Mouse (Mus musculus): ENCODE results near the gene Gm43552. TPM values are rescaled to one million over a fixed set of nuclear protein-coding genes. Genes with fewer than 3 reads are reported as not detected.

Gene Gm43552
- polyA plus RNA-seq, 1 experiment from 2014 or later: not detected

- H3K9me3 ChIP-seq (ENCODE audit: control insufficient read depth, low read length): no peaks in the 10 kb centered on the region
- no peaks in the 10 kb centered on the region for H3K27me3 ChIP-seq (ENCODE audit: control insufficient read depth, insufficient read depth, low read length)
- H3K36me3 ChIP-seq (ENCODE audit: control insufficient read depth, insufficient read depth, low read length): peaks cover 7% of the 10 kb centered on the region
- H3K9ac ChIP-seq (ENCODE audit: low read length): no peak overlapping the region
- H3K27ac ChIP-seq (ENCODE audit: low read depth, low read length): no peak overlapping the region
- no peak overlapping the region for H3K4me2 ChIP-seq (ENCODE audit: low read depth)
- no peak overlapping the region for H3K4me3 ChIP-seq (ENCODE audit: low read depth, low read length)
- 86% methylated on average over 10 of the region's 10 CpGs for WGBS
- 0 out of 2 replicates have a peak, but pooled peaks cover 5% of the 10 kb centered on the region for H3K4me1 ChIP-seq (ENCODE audit: control insufficient read depth, insufficient read depth, low read length)
- ATAC-seq (ENCODE audit: insufficient read depth, low FRiP score, low TSS enrichment): no peak
- DNase-seq (ENCODE audit: low spot score): no peak
Observed at GRCm38 (mm10) chr5:65419136-65419535, 73.5 kb downstream of the Gm43552 start.

- peak overlapping the region; percentile 56; the same call in 1 of the 2 replicates for H3K27ac ChIP-seq (ENCODE audit: low read depth, low read length)
- peak; percentile 39 for DNase-seq (ENCODE audit: low spot score)
- H3K9ac ChIP-seq (ENCODE audit: low read length): peak overlapping the region; percentile 50
- WGBS: 24% methylated on average over 26 of the region's 26 CpGs
- no peaks in the 10 kb centered on the region for H3K27me3 ChIP-seq (ENCODE audit: control insufficient read depth, insufficient read depth, low read length)
- peaks cover 4% of the 10 kb centered on the region; the same call in 1 of the 2 replicates for H3K36me3 ChIP-seq (ENCODE audit: control insufficient read depth, insufficient read depth, low read length)
- 0 out of 2 replicates have a peak, but pooled peaks cover 5% of the 10 kb centered on the region for H3K4me1 ChIP-seq (ENCODE audit: control insufficient read depth, insufficient read depth, low read length)
- no peak overlapping the region for H3K4me2 ChIP-seq (ENCODE audit: low read depth)
- ATAC-seq (ENCODE audit: insufficient read depth, low FRiP score, low TSS enrichment): no peak
- H3K4me3 ChIP-seq (ENCODE audit: low read depth, low read length): no peak overlapping the region
- H3K9me3 ChIP-seq (ENCODE audit: control insufficient read depth, low read length): no peaks in the 10 kb centered on the region
Observed at GRCm38 (mm10) chr5:65415653-65416458, 76.8 kb downstream of the Gm43552 start.

- ATAC-seq (ENCODE audit: insufficient read depth, low FRiP score, low TSS enrichment) (no peak), DNase-seq (ENCODE audit: low spot score) (no peak)
- H3K9me3 ChIP-seq (ENCODE audit: control insufficient read depth, low read length): no peaks in the 10 kb centered on the region
- H3K36me3 ChIP-seq (ENCODE audit: control insufficient read depth, insufficient read depth, low read length): peaks cover 4% of the 10 kb centered on the region; the same call in 1 of the 2 replicates
- H3K9ac ChIP-seq (ENCODE audit: low read length): no peak overlapping the region
- WGBS: 44% methylated on average over 12 of the region's 12 CpGs
- H3K27ac ChIP-seq (ENCODE audit: low read depth, low read length): no peak overlapping the region
- H3K4me1 ChIP-seq (ENCODE audit: control insufficient read depth, insufficient read depth, low read length): no peaks in the 10 kb centered on the region
- H3K27me3 ChIP-seq (ENCODE audit: control insufficient read depth, insufficient read depth, low read length): no peaks in the 10 kb centered on the region
- H3K4me3 ChIP-seq (ENCODE audit: low read depth, low read length): no peak overlapping the region
- H3K4me2 ChIP-seq (ENCODE audit: low read depth): no peak overlapping the region
Observed at GRCm38 (mm10) chr5:65407989-65408388, 84.6 kb downstream of the Gm43552 start.

- ATAC-seq (ENCODE audit: insufficient read depth, low FRiP score, low TSS enrichment) (no peak), DNase-seq (ENCODE audit: low spot score) (peak; percentile 75)
- 29% methylated on average over 2 of the region's 2 CpGs for WGBS
- Histone ChIP-seq H3K4me2 (ENCODE audit: low read depth) (no peak overlapping the region), H3K27ac (ENCODE audit: low read depth, low read length) (no peak overlapping the region), H3K9ac (ENCODE audit: low read length) (no peak overlapping the region), H3K27me3 (ENCODE audit: control insufficient read depth, insufficient read depth, low read length) (no peaks in the 10 kb centered on the region), H3K36me3 (ENCODE audit: control insufficient read depth, insufficient read depth, low read length) (peaks cover 4% of the 10 kb centered on the region), H3K4me1 (ENCODE audit: control insufficient read depth, insufficient read depth, low read length) (no peaks in the 10 kb centered on the region), H3K9me3 (ENCODE audit: control insufficient read depth, low read length) (no peaks in the 10 kb centered on the region), H3K4me3 (ENCODE audit: low read depth, low read length) (no peak overlapping the region)
Observed at GRCm38 (mm10) chr5:65401251-65401994, 91.2 kb downstream of the Gm43552 start.

- Histone ChIP-seq H3K4me3 (ENCODE audit: low read depth, low read length) (no peak overlapping the region), H3K9me3 (ENCODE audit: control insufficient read depth, low read length) (no peaks in the 10 kb centered on the region), H3K4me1 (ENCODE audit: control insufficient read depth, insufficient read depth, low read length) (peaks cover 4% of the 10 kb centered on the region; the same call in 1 of the 2 replicates), H3K9ac (ENCODE audit: low read length) (no peak overlapping the region), H3K4me2 (ENCODE audit: low read depth) (no peak overlapping the region), H3K27ac (ENCODE audit: low read depth, low read length) (no peak overlapping the region), H3K27me3 (ENCODE audit: control insufficient read depth, insufficient read depth, low read length) (no peaks in the 10 kb centered on the region), H3K36me3 (ENCODE audit: control insufficient read depth, insufficient read depth, low read length) (no peaks in the 10 kb centered on the region; the same call in 1 of the 2 replicates)
- no peak for DNase-seq (ENCODE audit: low spot score)
- WGBS: 92% methylated on average over 7 of the region's 7 CpGs
- no peak for ATAC-seq (ENCODE audit: insufficient read depth, low FRiP score, low TSS enrichment)
Observed at GRCm38 (mm10) chr5:65394425-65394824, 98.2 kb downstream of the Gm43552 start.

- Histone ChIP-seq H3K9ac (ENCODE audit: low read length) (peak overlapping the region; percentile 68), H3K27ac (ENCODE audit: low read depth, low read length) (no peak overlapping the region), H3K36me3 (ENCODE audit: control insufficient read depth, insufficient read depth, low read length) (peaks cover 13% of the 10 kb centered on the region), H3K4me3 (ENCODE audit: low read depth, low read length) (peak overlapping the region; percentile 99), H3K4me2 (ENCODE audit: low read depth) (peak overlapping the region; percentile 66), H3K9me3 (ENCODE audit: control insufficient read depth, low read length) (no peaks in the 10 kb centered on the region), H3K4me1 (ENCODE audit: control insufficient read depth, insufficient read depth, low read length) (peaks cover 4% of the 10 kb centered on the region; the same call in 1 of the 2 replicates), H3K27me3 (ENCODE audit: control insufficient read depth, insufficient read depth, low read length) (no peaks in the 10 kb centered on the region)
- ATAC-seq (ENCODE audit: insufficient read depth, low FRiP score, low TSS enrichment) (peak; percentile 61), DNase-seq (ENCODE audit: low spot score) (peak; percentile 33)
- WGBS: 5% methylated on average over 12 of the region's 12 CpGs
Observed at GRCm38 (mm10) chr5:65391753-65392152, 100.9 kb downstream of the Gm43552 start.

GRCm38 (mm10) chr5:65390648-65391644 is 101.7 kb downstream of the Gm43552 start, which contains the start of the genes Rpl9 and Lias:
TSS of gene Rpl9 (minus strand) at chr5:65391444.
TSS of gene Lias (plus strand) at chr5:65391497.
- H3K27me3 ChIP-seq (ENCODE audit: control insufficient read depth, insufficient read depth, low read length): no peaks in the 10 kb centered on the region

More at GRCm38 (mm10) chr5:65390648-65391644, 101.7 kb downstream of the Gm43552 start, which contains the start of the genes Rpl9 and Lias:
- Histone ChIP-seq H3K36me3 (ENCODE audit: control insufficient read depth, insufficient read depth, low read length) (peaks cover 13% of the 10 kb centered on the region), H3K4me3 (ENCODE audit: low read depth, low read length) (peak within 1 kb of the TSS; percentile 99), H3K9me3 (ENCODE audit: control insufficient read depth, low read length) (no peaks in the 10 kb centered on the region), H3K4me1 (ENCODE audit: control insufficient read depth, insufficient read depth, low read length) (peaks cover 4% of the 10 kb centered on the region; the same call in 1 of the 2 replicates), H3K27ac (ENCODE audit: low read depth, low read length) (peak within 1 kb of the TSS; percentile 88), H3K4me2 (ENCODE audit: low read depth) (peak within 1 kb of the TSS; percentile 86), H3K9ac (ENCODE audit: low read length) (peak within 1 kb of the TSS; percentile 98)
- under 1% methylated on average over 83 of the region's 83 CpGs for WGBS
- peak; percentile 98 for DNase-seq (ENCODE audit: low spot score)
- peak; percentile 97 for ATAC-seq (ENCODE audit: insufficient read depth, low FRiP score, low TSS enrichment)
